Mouse (Mus musculus) CH12.LX (cell line): Measurements from ENCODE around the gene St6galnac4. TPM values are rescaled to one million over a fixed set of nuclear protein-coding genes. Genes with fewer than 3 reads are reported as not detected.

ENCODE experiments used
- DNase-seq: peaks from one replicate; pipeline ENCODE4 v3.0.0-alpha.2; 2013; ENCODE audit errors: extremely low read depth
- H3K27ac ChIP-seq: 2 replicates; pipeline ENCODE4 v1.5.1; 2012; ENCODE audit warnings: low read depth, mild to moderate bottlenecking, control low read depth, moderate library complexity; ENCODE audit not compliant: insufficient read depth
- H3K27me3 ChIP-seq: replicated peaks from 2 replicates; pipeline ENCODE3; 2012; ENCODE audit warnings: inconsistent platforms
- H3K36me3 ChIP-seq, 2 experiments: replicated peaks in 1 of 2; 2 replicates each; pipeline versions ENCODE3 to v1.6.1; 2012; ENCODE audit warnings: inconsistent platforms in 1 of 2, low read length in 1 of 2, mild to moderate bottlenecking in 1 of 2, mixed read lengths in 1 of 2, moderate library complexity in 1 of 2; ENCODE audit not compliant: control insufficient read depth in 1 of 2, insufficient read depth in 1 of 2
- H3K4me1 ChIP-seq, 2 experiments: 2 replicates each; pipeline ENCODE4 v1.6.1; 2012; ENCODE audit warnings: inconsistent platforms in 1 of 2, moderate library complexity in 1 of 2; ENCODE audit not compliant: insufficient read depth in 2 of 2, control insufficient read depth in 1 of 2
- H3K4me2 ChIP-seq: 2 replicates; pipeline ENCODE4 v1.6.1; 2012; ENCODE audit warnings: low read depth, mild to moderate bottlenecking, control low read depth; ENCODE audit not compliant: poor library complexity, insufficient read depth, severe bottlenecking
- H3K4me3 ChIP-seq, 3 experiments: fragments of 150-350 bp in 1 of 3; sonication (generic) in 1 of 3; replicated peaks in 1 of 3; 2 replicates each; pipeline versions ENCODE3 to v1.5.1; 2011 to 2012; ENCODE audit warnings: low read depth in 2 of 3, low read length in 2 of 3, mild to moderate bottlenecking in 2 of 3, moderate library complexity in 2 of 3, control low read depth in 1 of 3, improper control_type of control experiment in 1 of 3, inconsistent platforms in 1 of 3, mixed read lengths in 1 of 3; ENCODE audit not compliant: poor library complexity in 1 of 3
- H3K79me2 ChIP-seq: replicated peaks from 2 replicates; pipeline ENCODE4 v1.6.1; 2012; ENCODE audit warnings: mild to moderate bottlenecking, moderate library complexity; ENCODE audit not compliant: control insufficient read depth, poor library complexity, insufficient read depth, severe bottlenecking; ENCODE audit errors: extremely low read depth
- H3K9ac ChIP-seq: 2 replicates; pipeline ENCODE4 v1.6.1; 2012; ENCODE audit warnings: low read depth, mild to moderate bottlenecking, control low read depth, moderate library complexity; ENCODE audit not compliant: insufficient read depth
- H3K9me3 ChIP-seq: replicated peaks from 2 replicates; pipeline ENCODE3; 2012; ENCODE audit warnings: low read length, inconsistent platforms, mixed read lengths
- BHLHE40 ChIP-seq: IDR thresholded peaks from 2 replicates; pipeline ENCODE4 v1.6.1; 2011; ENCODE audit warnings: mild to moderate bottlenecking, low read depth, low read length, improper control_type of control experiment
- CHD1 ChIP-seq: IDR thresholded peaks from 2 replicates; pipeline ENCODE4 v1.6.1; 2012; ENCODE audit warnings: low read depth, low read length, improper control_type of control experiment, inconsistent platforms
- CHD2 ChIP-seq: IDR thresholded peaks from 2 replicates; pipeline ENCODE4 v1.6.1; 2011; ENCODE audit warnings: low read length, improper control_type of control experiment
- E2F4 ChIP-seq: IDR thresholded peaks from 2 replicates; pipeline ENCODE4 v1.6.1; 2011; ENCODE audit warnings: low read depth, low read length, improper control_type of control experiment; ENCODE audit not compliant: insufficient replicate concordance
- ELF1 ChIP-seq: IDR thresholded peaks from 2 replicates; pipeline ENCODE4 v1.6.1; 2014; ENCODE audit warnings: low read depth, mild to moderate bottlenecking, inconsistent platforms, low read length, improper control_type of control experiment
- ETS1 ChIP-seq: conservative IDR thresholded peaks from 2 replicates; pipeline ENCODE4 v1.6.1; 2012; ENCODE audit warnings: low read depth, mild to moderate bottlenecking, inconsistent platforms, low read length, improper control_type of control experiment, moderate library complexity
- GABPA ChIP-seq: IDR thresholded peaks from 2 replicates; pipeline ENCODE4 v1.6.1; 2012; ENCODE audit warnings: low read depth, low read length, improper control_type of control experiment, inconsistent platforms; ENCODE audit not compliant: insufficient replicate concordance
- HCFC1 ChIP-seq: IDR thresholded peaks from 2 replicates; pipeline ENCODE4 v1.6.1; 2012; ENCODE audit warnings: low read depth, mild to moderate bottlenecking, inconsistent platforms, low read length, improper control_type of control experiment
- KAT2A ChIP-seq: IDR thresholded peaks from 2 replicates; pipeline ENCODE4 v1.6.1; 2012; ENCODE audit warnings: low read length, improper control_type of control experiment, inconsistent platforms; ENCODE audit not compliant: insufficient replicate concordance
- MAFK ChIP-seq: IDR thresholded peaks from 2 replicates; pipeline ENCODE4 v1.6.1; 2011; ENCODE audit warnings: low read length, improper control_type of control experiment; ENCODE audit not compliant: insufficient replicate concordance
- MAX ChIP-seq: IDR thresholded peaks from 2 replicates; pipeline ENCODE4 v1.6.1; 2011; ENCODE audit warnings: low read length, improper control_type of control experiment
- MEF2A ChIP-seq: IDR thresholded peaks from 2 replicates; pipeline ENCODE4 v1.6.1; 2014; ENCODE audit warnings: low read depth, mild to moderate bottlenecking, inconsistent platforms, low read length, improper control_type of control experiment, borderline replicate concordance
- MXI1 ChIP-seq: IDR thresholded peaks from 2 replicates; pipeline ENCODE4 v1.6.1; 2011; ENCODE audit warnings: mild to moderate bottlenecking, low read depth, low read length, improper control_type of control experiment
- MYC ChIP-seq: IDR thresholded peaks from 2 replicates; pipeline ENCODE4 v1.6.1; 2011; ENCODE audit warnings: low read depth, mild to moderate bottlenecking, improper control_type of control experiment, low read length
- NELFE ChIP-seq: IDR thresholded peaks from 2 replicates; pipeline ENCODE4 v1.6.1; 2011; ENCODE audit warnings: low read depth, low read length, improper control_type of control experiment
- NRF1 ChIP-seq: IDR thresholded peaks from 2 replicates; pipeline ENCODE4 v1.6.1; 2014; ENCODE audit warnings: low read depth, mild to moderate bottlenecking, inconsistent platforms, low read length, improper control_type of control experiment, moderate library complexity
- PAX5 ChIP-seq: IDR thresholded peaks from 2 replicates; pipeline ENCODE4 v1.6.1; 2012; ENCODE audit warnings: low read length, inconsistent platforms, mixed read lengths
- POLR2A ChIP-seq: IDR thresholded peaks from 2 replicates; pipeline ENCODE4 v1.6.1; 2011; ENCODE audit warnings: low read depth, mild to moderate bottlenecking, improper control_type of control experiment, low read length
- POLR2AphosphoS2 ChIP-seq: IDR thresholded peaks from 2 replicates; pipeline ENCODE4 v1.6.1; 2011; ENCODE audit warnings: low read depth, low read length, improper control_type of control experiment
- RAD21 ChIP-seq: IDR thresholded peaks from 2 replicates; pipeline ENCODE4 v1.6.1; 2011; ENCODE audit warnings: low read depth, mild to moderate bottlenecking, low read length, improper control_type of control experiment, moderate library complexity
- RCOR1 ChIP-seq: conservative IDR thresholded peaks from 2 replicates; pipeline ENCODE4 v1.6.1; 2012; ENCODE audit warnings: low read depth, mild to moderate bottlenecking, inconsistent platforms, low read length, improper control_type of control experiment
- SIN3A ChIP-seq: IDR thresholded peaks from 2 replicates; pipeline ENCODE4 v1.6.1; 2012; ENCODE audit warnings: low read length, improper control_type of control experiment, inconsistent platforms
- SMC3 ChIP-seq: IDR thresholded peaks from 2 replicates; pipeline ENCODE4 v1.6.1; 2011; ENCODE audit warnings: low read depth, low read length, improper control_type of control experiment
- TBP ChIP-seq: conservative IDR thresholded peaks from 2 replicates; pipeline ENCODE4 v1.6.1; 2011; ENCODE audit warnings: low read depth, low read length, improper control_type of control experiment
- TCF12 ChIP-seq: IDR thresholded peaks from 2 replicates; pipeline ENCODE4 v1.6.1; 2014; ENCODE audit warnings: low read depth, mild to moderate bottlenecking, inconsistent platforms, low read length, improper control_type of control experiment
- UBTF ChIP-seq: IDR thresholded peaks from 2 replicates; pipeline ENCODE4 v1.6.1; 2012; ENCODE audit warnings: low read depth, mild to moderate bottlenecking, inconsistent platforms, low read length, improper control_type of control experiment, moderate library complexity
- USF1 ChIP-seq: IDR thresholded peaks from 2 replicates; pipeline ENCODE4 v1.6.1; 2014; ENCODE audit warnings: low read depth, mild to moderate bottlenecking, inconsistent platforms, low read length, improper control_type of control experiment
- USF2 ChIP-seq: conservative IDR thresholded peaks from 2 replicates; pipeline ENCODE4 v1.6.1; 2011; ENCODE audit warnings: low read depth, low read length, improper control_type of control experiment
- ZC3H11A ChIP-seq: IDR thresholded peaks from 2 replicates; pipeline ENCODE4 v1.6.1; 2012; ENCODE audit warnings: low read depth, mild to moderate bottlenecking, inconsistent platforms, low read length, improper control_type of control experiment
- ZKSCAN1 ChIP-seq: IDR thresholded peaks from 2 replicates; pipeline ENCODE4 v1.6.1; 2012; ENCODE audit warnings: low read depth, inconsistent platforms, low read length, improper control_type of control experiment, borderline replicate concordance
- ZMIZ1 ChIP-seq: IDR thresholded peaks from 2 replicates; pipeline ENCODE4 v1.6.1; 2012; ENCODE audit warnings: low read depth, mild to moderate bottlenecking, inconsistent platforms, low read length, improper control_type of control experiment
- dilution Hi-C: fragments of 300-500 bp; cut with MboI; formaldehyde crosslinking; loops from 2 replicates; pipeline ENCODE4 v1.14.3; 2020; ENCODE audit warnings: low sequenced_read_pairs; ENCODE audit not compliant: extremely low pct_unique_long_range_greater_than_20kb, extremely low pct_ligation_motif_present
- in situ Hi-C: fragments of 300-500 bp; cut with MboI; formaldehyde crosslinking; loops from 3 replicates; pipeline ENCODE4 v1.14.3; 2019; ENCODE audit warnings: low sequenced_read_pairs, low pct_ligation_motif_present, low pct_unique_long_range_greater_than_20kb, mixed read lengths
- polyA plus RNA-seq: library from polyadenylated mRNA; unstranded; fragments of >175 nt; gene quantifications from 2 replicates; pipeline ENCODE4 v1.2.1, GENCODE M21; 2012; ENCODE audit warnings: low read depth; ENCODE audit not compliant: insufficient read length
- total RNA-seq, 2 experiments: library from RNA; depleted of rRNA; stranded (reverse); fragments of 300-350 nt in 1 of 2; fragments of >200 nt in 1 of 2; gene quantifications; 2 replicates each; pipeline ENCODE4 v1.2.3; 2012 to 2014

St6galnac4 gene
- total and polyA plus RNA-seq, 3 experiments = 51.9 to 81.7 (median 58.3) TPM

GRCm38 (mm10) chr2:32570698-32571494 lies 16.0 kb upstream of the St6galnac4 start, which contains the start of gene Dpm2:
Gene Dpm2, plus strand, starts transcription at chr2:32570858.
- H3K79me2 ChIP-seq = peaks cover 16% of the 10 kb centered on the region
- H3K27ac ChIP-seq = no peak within 1 kb of the TSS
- H3K4me1 ChIP-seq = peaks cover 3 to 26% of the 10 kb centered on the region in 2 experiments
- in situ Hi-C loops = loop anchor here (25.0 kb wide), 1 partner anchor 434 kb away; no protein-coding TSS in a partner anchor
- DNase-seq = peak; percentile 96
- H3K9me3 ChIP-seq = no peaks in the 10 kb centered on the region
- H3K9ac ChIP-seq = peak within 1 kb of the TSS; percentile 89
- dilution Hi-C loops = no loop called here
- H3K27me3 ChIP-seq = no peaks in the 10 kb centered on the region
- peak within 1 kb of the TSS; percentile 67 to 86 (median 84) for H3K4me3 ChIP-seq
- peak; percentile 51; the same call in 1 of the 2 replicates for TF ChIP-seq MEF2A
- TF ChIP-seq CHD1 = no peak
- TF ChIP-seq NELFE = peak; percentile 98
- TF ChIP-seq ZMIZ1 = peak; percentile 63; the same call in 1 of the 2 replicates
- TF ChIP-seq POLR2A = peak; percentile 98
- no peak; the same call in none of the 2 replicates for TF ChIP-seq CHD2
- peak; percentile 86; the same call in 1 of the 2 replicates for TF ChIP-seq MXI1
- peak; percentile 79; the same call in 1 of the 2 replicates for TF ChIP-seq MYC
- TF ChIP-seq HCFC1 = peak; percentile 100
- no peak for TF ChIP-seq ZC3H11A
- no peak for TF ChIP-seq MAFK
- TF ChIP-seq ELF1 = peak; percentile 98
- no peak for TF ChIP-seq ZKSCAN1
- TF ChIP-seq USF1 = peak; percentile 97
- TF ChIP-seq TCF12 = peak; percentile 75
- peak; percentile 76; the same call in 1 of the 2 replicates for TF ChIP-seq GABPA
- no peak for TF ChIP-seq UBTF
- no peak for TF ChIP-seq RAD21
- peak; percentile 90 for TF ChIP-seq MAX
- TF ChIP-seq PAX5 = no peak
- TF ChIP-seq KAT2A = peak; percentile 97
- TF ChIP-seq POLR2AphosphoS2 = peak; percentile 87
- TF ChIP-seq NRF1 = peak; percentile 45; the same call in 1 of the 2 replicates
- TF ChIP-seq ETS1 = no peak; the same call in none of the 2 replicates
- no peak for TF ChIP-seq RCOR1
- TF ChIP-seq USF2 = peak; percentile 97
- TF ChIP-seq SIN3A = peak; percentile 98
- TF ChIP-seq E2F4 = peak; percentile 84; the same call in 1 of the 2 replicates
- TF ChIP-seq TBP = peak; percentile 73; the same call in 1 of the 2 replicates
- no peak for TF ChIP-seq SMC3
- peak; percentile 94 for TF ChIP-seq BHLHE40
- peaks cover 15 to 67% of the 10 kb centered on the region in 2 experiments for H3K36me3 ChIP-seq
- peak within 1 kb of the TSS; percentile 97 for H3K4me2 ChIP-seq
